Mouse (Mus musculus) small intestine, adult 2 months (tissue): ENCODE measurements around the gene Ntrk3. TPM values are rescaled to one million over a fixed set of nuclear protein-coding genes. Genes with fewer than 3 reads are reported as not detected.

Experiments
- H3K27ac ChIP-seq: fragments of 200-500 bp; 2 replicates; pipeline ENCODE4 v1.5.1; 2012; ENCODE audit warnings: low read depth, low read length, control low read depth, inconsistent platforms; ENCODE audit not compliant: insufficient read depth
- H3K27me3 ChIP-seq: fragments of 200-500 bp; 2 replicates; pipeline ENCODE4 v1.6.1; 2012; ENCODE audit warnings: mild to moderate bottlenecking, moderate library complexity, low read length, inconsistent platforms; ENCODE audit not compliant: control insufficient read depth, insufficient read depth
- H3K36me3 ChIP-seq: fragments of 200-500 bp; 2 replicates; pipeline ENCODE4 v1.6.1; 2012; ENCODE audit warnings: mild to moderate bottlenecking, low read length, control low read depth, inconsistent platforms; ENCODE audit not compliant: control insufficient read depth, insufficient read depth
- H3K4me1 ChIP-seq: fragments of 200-500 bp; 2 replicates; pipeline ENCODE4 v1.6.1; 2012; ENCODE audit warnings: low read length, inconsistent platforms, mixed read lengths; ENCODE audit not compliant: control insufficient read depth, insufficient read depth, insufficient read length
- H3K4me3 ChIP-seq: fragments of 200-500 bp; 2 replicates; pipeline ENCODE4 v1.5.1; 2012; ENCODE audit warnings: low read depth, mild to moderate bottlenecking, control low read depth, inconsistent platforms, low read length, moderate library complexity
- CTCF ChIP-seq: fragments of 200-500 bp; IDR thresholded peaks from 2 replicates; pipeline ENCODE4 v1.5.1; 2012; ENCODE audit warnings: low read depth, mild to moderate bottlenecking, control low read depth, inconsistent platforms, low read length, moderate library complexity, mixed read lengths; ENCODE audit not compliant: insufficient replicate concordance, insufficient read length; ENCODE audit errors: extremely low read depth
- POLR2A ChIP-seq: fragments of 200-500 bp; IDR thresholded peaks from 2 replicates; pipeline ENCODE4 v1.6.1; 2012; ENCODE audit warnings: low read depth, mild to moderate bottlenecking, control low read depth, inconsistent platforms, low read length, moderate library complexity
- WGBS: fragments of 180-500 bp; shearing (Covaris S2); methylation state at CpG from one replicate; pipeline ENCODE4 v1.1.7; 2018; 5-methylcytosine and 5-hydroxymethylcytosine counted together
- polyA plus RNA-seq: library from polyadenylated mRNA; depleted of rRNA; stranded (reverse); fragments of >200 nt; gene quantifications from 2 replicates; pipeline ENCODE4 v1.2.3, GENCODE M21; 2012

Ntrk3 gene
- polyA plus RNA-seq, 1 experiment, result 0.61 TPM

GRCm38 (mm10) chr7:78579461-78580234, 158.2 kb downstream of the Ntrk3 start:
- Histone ChIP-seq H3K27ac (no peak overlapping the region), H3K4me3 (no peak overlapping the region), H3K4me1 (peaks cover 3% of the 10 kb centered on the region), H3K27me3 (peaks cover 41% of the 10 kb centered on the region), H3K36me3 (no peaks in the 10 kb centered on the region)
- no peak for TF ChIP-seq CTCF
- TF ChIP-seq POLR2A, result no peak
- 7% methylated on average over 13 of the region's 13 CpGs for WGBS

GRCm38 (mm10) chr7:78578461-78579359, 159.1 kb downstream of the Ntrk3 start:
- no peaks in the 10 kb centered on the region for H3K36me3 ChIP-seq
- H3K27ac ChIP-seq, result no peak overlapping the region
- H3K27me3 ChIP-seq, result peaks cover 41% of the 10 kb centered on the region
- H3K4me3 ChIP-seq, result peak overlapping the region; percentile 54
- TF ChIP-seq CTCF (no peak), POLR2A (no peak)
- 3% methylated on average over 57 of the region's 66 CpGs for WGBS
- H3K4me1 ChIP-seq, result peaks cover 3% of the 10 kb centered on the region

GRCm38 (mm10) chr7:78578111-78578460, 159.7 kb downstream of the Ntrk3 start:
- Histone ChIP-seq H3K27ac (no peak overlapping the region), H3K36me3 (no peaks in the 10 kb centered on the region), H3K27me3 (peaks cover 41% of the 10 kb centered on the region), H3K4me1 (peaks cover 3% of the 10 kb centered on the region), H3K4me3 (peak overlapping the region; percentile 39)
- WGBS, result 2% methylated on average over 20 of the region's 23 CpGs
- TF ChIP-seq CTCF (no peak), POLR2A (no peak)

- H3K36me3 ChIP-seq, result no peaks in the 10 kb centered on the region
- peaks cover 3% of the 10 kb centered on the region for H3K4me1 ChIP-seq
- H3K27me3 ChIP-seq, result peaks cover 41% of the 10 kb centered on the region
- 3% methylated on average over 49 of the region's 49 CpGs for WGBS
- no peak overlapping the region for H3K27ac ChIP-seq
- H3K4me3 ChIP-seq, result peak overlapping the region; percentile 39
- TF ChIP-seq CTCF, result no peak
- no peak for TF ChIP-seq POLR2A
Observed at GRCm38 (mm10) chr7:78577462-78578110, 160.2 kb downstream of the Ntrk3 start.

GRCm38 (mm10) chr7:78576706-78577461, 160.9 kb downstream of the Ntrk3 start:
- H3K4me1 ChIP-seq, result peaks cover 3% of the 10 kb centered on the region
- peaks cover 41% of the 10 kb centered on the region for H3K27me3 ChIP-seq
- H3K27ac ChIP-seq, result no peak overlapping the region
- WGBS, result 5% methylated on average over 35 of the region's 35 CpGs
- H3K4me3 ChIP-seq, result peak overlapping the region; percentile 26; the same call in 1 of the 2 replicates
- no peaks in the 10 kb centered on the region for H3K36me3 ChIP-seq
- TF ChIP-seq CTCF (no peak), POLR2A (no peak)

- no peaks in the 10 kb centered on the region for H3K36me3 ChIP-seq
- peaks cover 37% of the 10 kb centered on the region for H3K27me3 ChIP-seq
- H3K4me1 ChIP-seq, result peaks cover 3% of the 10 kb centered on the region
- H3K4me3 ChIP-seq, result no peak overlapping the region
- 16% methylated on average over 5 of the region's 5 CpGs for WGBS
- no peak overlapping the region for H3K27ac ChIP-seq
- no peak for TF ChIP-seq POLR2A
- no peak for TF ChIP-seq CTCF
Observed at GRCm38 (mm10) chr7:78576169-78576568, 161.6 kb downstream of the Ntrk3 start.
